Mouse (Mus musculus): ENCODE data around the gene Cdon.
A peak's percentile ranks its signal among the peaks of the same experiment; 100 is the strongest.

Cdon gene

DNA sequence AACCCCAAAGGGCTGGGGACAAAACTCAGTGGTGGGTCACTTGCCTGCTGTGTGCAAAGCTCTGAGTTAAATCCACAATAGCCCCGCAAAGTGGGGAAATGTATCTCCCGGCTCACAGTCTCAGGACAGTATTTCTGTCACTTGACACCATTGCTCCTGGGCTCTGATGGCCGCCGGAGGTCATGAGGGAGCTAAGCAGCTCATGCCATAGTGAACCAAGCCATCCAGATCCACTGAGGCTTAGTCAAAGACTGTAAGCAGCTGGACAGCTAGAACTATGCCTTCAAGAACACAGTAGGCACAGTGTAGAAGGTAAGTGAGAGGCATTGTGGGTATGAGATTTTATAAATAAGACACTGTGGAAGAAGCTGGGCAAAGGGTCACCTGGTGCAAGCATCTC lies 74.0 kb downstream of the Cdon start:
- no peak for DNase-seq

DNA sequence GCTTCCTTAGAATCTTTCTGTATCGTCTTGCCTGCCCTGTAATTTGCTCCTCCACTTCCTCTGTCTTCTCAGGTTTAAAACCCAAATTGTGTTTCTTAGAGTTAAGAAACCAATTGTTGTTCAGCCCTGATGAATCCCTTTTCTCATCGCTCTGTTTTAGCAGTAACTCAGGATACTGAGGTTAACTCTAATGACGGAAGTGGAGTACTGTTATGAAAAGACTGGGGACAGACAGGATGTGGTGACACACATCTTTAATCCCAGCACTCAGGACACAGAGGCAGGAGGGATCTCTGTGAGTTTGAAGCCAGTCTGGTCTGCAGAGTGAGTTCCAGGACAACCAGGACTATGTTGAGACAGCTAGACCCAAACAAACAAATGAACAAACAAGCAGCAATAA lies 74.5 kb downstream of the Cdon start:
- no peak for DNase-seq

DNA sequence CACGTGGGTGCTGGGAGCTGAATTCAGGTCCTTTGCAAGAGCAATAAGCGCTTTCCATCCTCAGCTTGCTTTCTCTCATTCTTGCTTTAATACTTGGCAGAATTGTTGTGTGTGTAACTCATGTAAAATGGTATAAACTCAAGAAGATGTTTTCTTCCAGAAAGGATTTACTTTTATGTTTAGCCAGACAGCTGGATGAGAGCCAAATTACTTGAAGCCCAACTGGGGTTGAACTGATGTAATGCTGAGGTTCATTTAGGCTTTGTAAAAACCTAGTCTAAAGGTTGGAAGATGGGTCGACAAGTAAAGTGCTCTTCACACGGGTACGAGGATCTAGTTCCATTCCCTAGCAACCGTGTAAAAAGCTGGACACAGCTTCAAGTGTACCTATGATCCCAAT lies 79.0 kb downstream of the Cdon start:
- no peak for DNase-seq

DNA sequence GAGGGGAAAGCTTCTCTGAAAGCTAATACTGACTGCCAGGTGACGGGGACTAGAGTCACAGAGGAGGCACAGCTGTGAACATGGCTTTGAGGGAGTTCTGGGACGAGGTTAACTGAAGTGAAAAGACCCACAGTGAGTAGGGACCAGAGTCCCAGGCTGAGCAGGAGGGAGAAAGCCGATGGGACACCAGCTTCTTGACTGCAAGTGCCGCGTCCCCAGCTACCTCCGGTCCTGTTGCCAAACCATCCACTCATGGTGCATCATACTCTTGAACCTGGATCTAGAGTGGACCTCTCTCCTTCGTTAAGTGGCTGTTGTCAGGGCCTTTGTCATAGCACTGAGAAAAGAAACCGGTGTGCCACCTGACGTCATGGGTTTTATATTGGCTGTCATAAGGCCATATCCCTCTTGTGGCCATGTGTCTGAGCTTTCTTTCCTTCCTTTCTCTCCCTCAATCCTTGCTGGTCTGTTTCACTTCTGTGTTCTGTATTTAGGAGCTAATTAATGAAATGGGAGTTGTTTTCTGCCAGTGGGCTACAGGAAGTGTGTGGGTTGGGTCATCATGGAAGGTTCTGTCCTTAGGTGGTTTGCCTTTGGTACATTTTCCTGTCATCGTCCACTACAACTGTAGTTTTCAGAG lies 81.6 kb downstream of the Cdon start:
- no peak for DNase-seq

DNA sequence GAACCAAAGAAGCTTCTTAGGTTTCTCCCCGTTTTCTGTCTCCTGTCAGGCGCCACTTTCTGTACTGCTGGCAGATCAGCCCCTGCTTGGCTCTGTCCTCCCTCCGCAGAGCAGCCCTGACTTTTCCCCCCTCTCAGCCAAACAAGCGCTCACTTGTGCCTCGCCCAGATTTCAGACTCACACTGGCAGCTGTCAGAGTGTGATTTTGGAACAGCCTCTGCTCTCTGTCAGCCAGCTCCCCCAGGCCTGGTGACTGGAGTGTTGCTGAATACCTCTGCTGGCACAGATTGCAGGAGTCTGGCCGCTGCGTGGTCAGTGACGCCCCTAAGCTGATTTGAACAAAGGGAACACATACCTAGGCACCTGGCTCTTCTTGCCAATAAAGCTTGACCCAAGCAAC lies 87.3 kb downstream of the Cdon start:
- DNase-seq: no peak

DNA sequence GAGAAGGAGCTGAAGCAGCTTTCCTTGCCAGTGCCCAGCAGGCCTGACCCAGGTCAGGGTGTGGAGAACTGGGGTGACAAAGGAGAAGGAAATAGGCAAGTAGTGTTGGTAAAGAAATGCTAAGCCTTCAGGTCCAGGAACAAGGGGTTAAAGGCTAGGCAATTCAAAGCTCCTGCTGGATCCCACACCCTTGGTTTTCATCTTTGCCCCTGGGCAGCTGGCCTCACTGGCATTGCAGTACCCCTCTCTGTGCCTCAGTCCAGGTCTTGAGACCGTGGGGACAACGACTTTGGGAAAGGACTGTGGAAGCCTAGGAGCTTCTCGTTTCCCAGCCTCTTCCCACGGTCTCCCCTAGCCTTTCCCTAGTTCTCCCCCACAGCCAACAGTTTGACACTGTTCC lies 93.0 kb downstream of the Cdon start:
- no peak for DNase-seq

DNA sequence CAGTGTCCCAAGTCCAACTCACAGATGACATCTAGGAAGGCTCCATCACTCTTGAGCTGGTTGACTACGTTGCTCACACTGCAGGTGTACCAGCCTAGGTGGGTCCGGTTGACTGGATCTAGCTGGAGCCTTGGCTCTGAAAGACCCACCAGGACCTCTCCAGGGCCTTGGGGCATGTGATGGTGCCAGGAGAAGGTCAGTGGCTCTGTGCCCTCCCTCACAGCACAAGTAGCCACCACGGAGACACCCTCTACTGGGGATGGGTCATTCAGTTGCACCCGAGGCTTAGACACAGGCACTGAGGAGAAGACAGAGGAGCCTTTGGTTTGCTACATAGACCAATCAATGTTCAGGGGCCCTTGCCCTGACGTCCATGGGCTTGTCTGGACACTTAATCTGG lies 95.3 kb downstream of the Cdon start:
- no peak for DNase-seq

DNA sequence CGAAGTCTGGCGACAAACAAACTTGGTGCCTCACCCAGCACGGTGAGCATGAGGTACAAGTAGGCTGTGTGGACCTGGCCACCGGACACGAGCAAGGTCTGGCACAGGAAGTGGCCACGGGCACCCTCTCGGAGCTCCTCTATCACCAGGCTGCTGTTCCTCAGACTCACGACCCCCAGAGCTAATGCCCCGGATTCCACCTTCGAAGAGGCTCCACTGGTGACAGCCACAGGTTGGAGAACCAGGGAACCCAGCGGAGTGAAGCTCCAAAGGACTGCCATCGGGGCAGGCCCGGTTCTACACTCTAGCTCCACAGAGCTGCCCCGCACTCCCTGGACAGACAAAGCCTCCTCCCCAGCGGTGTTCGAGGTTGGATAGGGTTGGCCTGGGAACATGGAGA lies 95.8 kb downstream of the Cdon start:
- no peak for DNase-seq

DNA sequence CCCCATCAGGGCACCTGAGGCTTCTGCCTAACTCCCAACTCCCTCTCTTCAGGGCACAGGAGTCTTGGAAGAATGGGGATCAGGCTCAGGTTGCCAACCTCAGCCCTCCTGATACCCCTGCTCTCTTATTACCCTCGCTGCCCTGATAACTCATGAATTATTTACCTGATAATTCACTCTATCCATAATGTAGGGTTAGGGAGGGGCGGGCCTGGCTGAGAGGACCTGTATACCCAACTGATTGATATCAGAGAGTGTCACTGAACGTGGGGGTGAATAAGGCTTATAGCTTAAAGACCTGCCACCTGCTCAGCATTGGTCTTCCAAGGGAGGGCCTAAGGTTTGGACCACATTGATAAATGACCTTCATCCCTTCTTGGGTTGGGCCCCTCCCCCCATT lies 97.2 kb downstream of the Cdon start, which contains the start of gene Gm1113:
Gm1113 (minus strand) TSS at position 101 of the 400 bp plus-strand sequence.
- DNase-seq: no peak

DNA sequence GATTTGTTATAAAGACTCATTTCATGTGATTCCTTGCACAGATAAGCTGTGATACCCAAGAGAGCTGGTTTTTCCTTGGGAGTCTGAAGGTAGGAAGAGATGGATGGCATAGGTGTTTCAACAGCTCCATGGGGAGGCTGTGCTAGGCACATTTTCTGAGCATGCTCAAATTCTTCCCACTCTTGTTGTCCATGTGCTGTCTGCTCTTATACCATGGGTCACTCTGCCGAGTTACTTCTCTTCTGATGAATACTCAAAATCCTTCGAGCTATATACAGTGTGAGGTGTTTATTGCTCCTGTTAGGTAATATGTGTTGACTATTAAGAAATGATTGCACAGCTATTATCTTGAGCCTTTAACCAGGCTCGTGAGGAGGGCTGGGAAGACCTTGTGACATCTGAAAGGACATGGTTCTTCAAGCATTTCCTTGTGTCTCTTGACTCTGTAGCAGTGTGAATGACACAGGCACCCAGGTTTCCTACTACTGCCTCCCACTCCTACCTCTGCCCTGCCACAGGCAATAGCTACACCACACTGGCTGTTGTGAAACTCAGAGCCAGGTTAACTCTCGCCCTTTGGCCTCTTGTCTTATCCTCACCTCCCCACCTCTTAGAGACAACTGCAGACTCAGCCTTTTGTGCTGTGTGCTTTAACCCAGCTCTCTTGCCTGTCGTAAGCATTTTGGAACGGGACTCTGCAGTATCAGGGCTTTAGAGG lies 99.9 kb downstream of the Cdon start:
- no peak for DNase-seq

DNA sequence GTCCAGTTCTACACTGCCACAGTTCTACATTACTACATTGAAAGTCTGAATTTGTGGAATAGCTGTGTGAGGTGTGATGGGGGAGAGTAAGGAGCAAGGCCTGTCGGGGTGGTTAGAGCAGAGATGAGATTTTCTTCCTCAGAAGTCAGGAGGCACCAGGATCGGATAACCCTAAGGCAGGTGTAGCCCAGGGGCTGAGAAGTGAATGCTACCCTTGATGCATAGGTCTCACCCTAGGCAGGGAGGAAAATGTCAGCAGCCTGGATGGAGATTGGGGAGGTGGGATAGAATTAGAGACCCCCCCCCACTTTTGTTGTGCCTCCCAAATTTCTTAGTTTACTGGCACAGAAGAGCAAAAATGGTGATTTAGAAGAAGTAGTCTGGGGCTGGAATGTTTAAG lies 101.3 kb downstream of the Cdon start:
- DNase-seq: no peak

DNA sequence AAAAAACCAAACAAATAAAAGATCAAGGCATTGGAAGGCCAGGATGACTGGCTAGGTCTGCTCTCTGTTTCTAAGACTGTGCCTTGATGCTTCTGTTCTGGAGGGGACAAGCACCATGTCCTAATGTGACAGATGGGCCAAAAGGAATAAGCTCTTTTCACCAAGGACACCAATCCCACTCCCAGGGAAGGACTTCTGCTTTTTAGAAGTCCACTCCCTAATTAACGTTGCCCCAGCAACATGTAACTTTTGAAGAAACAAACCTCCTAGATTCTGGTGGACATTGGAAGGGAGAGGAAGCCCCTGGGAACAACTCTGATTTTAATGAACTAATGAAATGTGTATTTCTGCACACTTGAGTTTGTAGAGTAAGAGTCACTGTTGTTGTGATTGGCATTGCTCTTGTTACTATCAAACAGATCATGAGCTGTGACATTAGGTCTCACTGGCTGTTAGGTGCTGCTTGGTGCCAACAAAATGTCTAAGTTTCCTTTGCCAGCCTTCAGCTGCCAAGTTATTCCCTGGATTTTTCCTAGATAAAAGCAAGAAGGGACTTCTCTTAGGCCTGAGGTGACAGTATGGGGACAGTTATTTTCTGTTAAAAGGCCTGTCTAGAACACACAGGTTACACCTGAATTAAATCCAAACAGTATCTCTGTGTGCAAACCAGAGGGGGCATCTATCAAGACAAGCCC lies 102.0 kb downstream of the Cdon start:
- DNase-seq: no peak

DNA sequence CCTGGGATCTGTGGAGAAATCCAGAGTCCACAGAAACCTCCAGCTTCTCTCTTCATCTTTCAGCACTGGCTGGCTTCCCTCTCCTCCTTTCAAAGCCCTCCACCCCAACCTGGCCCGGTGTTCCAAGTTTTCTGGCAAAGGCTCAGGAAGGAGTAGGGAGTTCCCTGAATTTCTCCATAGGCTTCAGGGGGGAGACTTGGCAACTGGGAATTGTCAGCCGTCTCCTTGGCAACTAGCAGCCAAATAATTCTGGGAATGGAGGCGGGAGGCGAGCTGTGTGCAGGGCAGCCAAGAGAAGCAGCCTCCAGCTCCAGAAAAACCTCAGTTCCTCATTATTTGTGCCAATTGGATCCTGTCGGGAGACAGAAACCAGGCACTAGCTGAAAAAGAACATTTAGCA lies 102.6 kb downstream of the Cdon start:
- DNase-seq: no peak

DNA sequence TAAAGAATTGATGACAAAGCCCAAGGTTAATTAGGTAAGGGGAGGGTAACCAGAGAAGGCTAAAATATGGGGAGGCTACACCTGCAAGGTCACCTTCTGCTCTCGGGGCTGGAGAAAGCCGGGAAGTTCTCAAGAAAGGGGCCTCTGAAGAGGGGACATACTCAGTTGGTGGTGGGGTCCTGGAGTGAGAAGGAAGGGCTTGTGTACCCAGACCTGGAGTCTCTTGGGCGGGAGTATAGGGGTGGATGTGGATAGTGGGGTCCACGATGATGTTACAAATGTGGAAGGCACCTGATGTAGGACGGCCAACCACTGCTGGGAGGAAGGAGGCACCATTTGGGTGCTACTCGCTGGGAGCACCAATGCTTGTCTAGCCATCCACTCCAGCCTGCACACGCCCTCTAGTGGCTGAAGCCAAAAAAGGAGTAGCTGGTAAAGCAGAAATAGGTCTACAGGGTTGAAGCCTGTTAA lies 103.0 kb downstream of the Cdon start:
- peak; percentile 75 for DNase-seq

DNA sequence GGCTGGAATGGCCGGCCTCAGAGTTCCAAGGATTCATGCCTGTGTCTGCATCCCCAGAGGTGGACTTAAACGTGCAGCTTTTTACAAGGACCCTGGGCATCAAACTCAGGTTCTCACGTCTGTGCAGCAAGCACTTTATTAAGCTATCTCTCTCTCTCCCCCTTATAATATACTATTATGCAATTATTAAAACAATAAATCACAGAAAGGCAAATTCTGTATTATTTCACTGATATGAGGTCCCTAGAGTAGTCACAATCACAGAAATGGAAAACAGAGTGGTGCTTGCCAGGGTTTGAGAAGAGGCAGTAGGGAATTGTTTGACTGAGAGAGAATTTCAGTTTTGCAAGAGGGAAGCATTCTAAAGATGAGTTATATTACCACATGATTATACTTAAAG lies 108.2 kb downstream of the Cdon start:
- no peak for DNase-seq

DNA sequence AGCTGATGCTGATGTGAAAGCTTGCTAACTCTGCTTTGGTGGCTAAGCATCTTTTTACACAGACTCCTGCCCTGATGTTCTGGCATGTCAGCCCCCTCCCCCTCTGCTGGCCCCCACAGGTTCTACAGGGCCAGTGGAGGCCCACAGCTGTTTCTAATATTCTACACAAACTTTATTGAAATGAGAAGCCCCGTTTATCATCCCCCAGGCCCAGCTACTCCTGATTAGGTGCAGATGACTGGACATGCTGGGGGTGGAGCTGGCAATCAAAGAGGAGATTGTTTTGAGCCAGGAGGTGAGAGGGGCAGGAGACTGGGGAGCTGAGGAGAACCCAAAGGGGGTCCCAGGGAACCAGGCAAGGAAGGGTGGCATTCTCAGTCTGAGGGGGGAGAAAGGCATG lies 108.9 kb downstream of the Cdon start:
- no peak for DNase-seq

DNA sequence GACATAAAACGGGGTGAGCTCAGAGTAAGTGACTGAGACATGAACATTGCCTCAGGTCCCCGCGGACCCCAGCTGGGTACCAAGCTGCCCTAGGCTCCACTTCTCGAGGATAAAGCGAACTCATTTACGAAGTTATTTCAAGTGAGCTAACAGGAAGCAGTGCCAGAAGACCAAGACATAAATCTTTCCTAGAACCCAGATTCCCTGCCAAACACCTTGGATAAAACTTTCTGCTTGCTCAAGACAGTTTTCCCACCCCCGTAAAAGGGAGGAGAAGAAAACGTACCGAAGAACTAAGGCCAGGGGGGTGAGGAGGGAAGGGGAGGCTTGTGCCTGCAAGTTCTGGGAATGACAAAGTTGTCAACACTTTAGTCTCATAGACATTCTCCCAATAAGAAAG lies 112.3 kb downstream of the Cdon start:
- DNase-seq: no peak

DNA sequence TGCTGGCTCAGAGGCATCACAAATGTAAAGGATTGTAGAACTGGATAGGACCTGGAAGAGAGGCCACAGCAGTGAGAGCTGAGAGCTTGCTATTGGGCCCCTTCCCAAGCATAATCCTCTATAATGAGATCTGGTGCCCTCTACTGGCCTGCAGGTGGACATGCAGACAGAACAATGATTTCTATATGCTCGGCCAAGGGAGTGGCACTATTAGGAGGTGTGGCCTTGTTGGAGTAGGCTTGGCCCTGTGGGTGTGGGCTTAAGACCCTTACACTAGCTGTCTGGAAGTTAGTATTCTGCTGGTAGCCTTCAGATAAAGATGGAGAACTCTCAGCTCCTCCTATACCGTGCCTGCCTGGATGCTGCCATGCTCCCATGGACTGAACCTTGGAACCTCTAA lies 114.2 kb downstream of the Cdon start:
- DNase-seq: peak; percentile 48

DNA sequence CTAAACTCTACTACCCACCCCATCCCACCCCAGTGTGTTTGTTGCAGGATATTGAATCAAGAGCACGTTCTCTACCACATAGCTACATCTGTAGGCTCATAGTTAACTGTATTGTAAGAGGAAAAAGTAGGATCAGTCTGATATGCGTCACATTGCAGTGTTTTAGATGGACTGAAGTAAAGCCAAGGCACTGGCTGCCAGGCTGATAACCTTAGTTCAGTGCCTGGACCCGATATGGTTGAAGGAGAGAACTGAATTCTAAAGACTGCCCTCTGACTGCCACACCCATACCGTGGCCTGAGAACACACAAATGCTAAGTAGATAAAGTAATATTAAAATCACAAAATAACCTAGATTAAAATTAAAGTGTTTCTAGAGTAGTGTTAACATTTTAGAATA lies 114.9 kb downstream of the Cdon start:
- no peak for DNase-seq

DNA sequence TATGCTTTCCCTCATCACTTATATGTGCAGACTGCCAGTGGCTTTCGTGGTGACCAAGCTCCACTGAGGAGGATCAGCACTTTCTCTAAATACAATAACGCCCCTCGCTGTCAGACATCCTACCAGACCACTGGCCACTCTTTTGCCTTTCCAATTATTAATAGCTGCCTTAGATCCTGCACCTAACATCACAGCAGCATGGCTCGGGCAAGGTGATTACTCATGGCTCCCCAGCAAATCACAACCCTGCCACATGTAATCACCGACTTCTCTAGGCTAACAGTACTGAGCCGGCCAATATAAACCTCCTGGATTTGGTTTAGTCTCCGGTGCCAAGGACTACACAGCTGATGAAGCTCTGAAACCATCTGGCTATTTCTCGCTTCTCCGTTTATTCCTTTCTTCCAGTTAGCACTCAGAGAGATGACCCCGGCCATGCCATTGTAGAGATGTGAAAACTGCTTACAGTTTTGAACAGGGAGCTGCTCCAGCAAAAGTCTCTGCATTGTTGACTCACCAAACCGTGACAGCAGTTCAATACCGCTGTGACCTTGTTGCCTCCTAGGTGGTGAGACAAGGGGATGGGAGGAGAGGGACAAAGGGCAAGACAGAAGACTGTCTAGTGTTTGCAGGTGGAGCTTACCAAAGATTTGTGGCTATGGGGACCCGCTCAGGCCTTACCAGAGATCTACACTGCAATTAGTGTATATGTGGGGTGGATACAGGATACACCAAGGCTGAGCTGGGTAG lies 118.2 kb downstream of the Cdon start:
- no peak for DNase-seq

DNA sequence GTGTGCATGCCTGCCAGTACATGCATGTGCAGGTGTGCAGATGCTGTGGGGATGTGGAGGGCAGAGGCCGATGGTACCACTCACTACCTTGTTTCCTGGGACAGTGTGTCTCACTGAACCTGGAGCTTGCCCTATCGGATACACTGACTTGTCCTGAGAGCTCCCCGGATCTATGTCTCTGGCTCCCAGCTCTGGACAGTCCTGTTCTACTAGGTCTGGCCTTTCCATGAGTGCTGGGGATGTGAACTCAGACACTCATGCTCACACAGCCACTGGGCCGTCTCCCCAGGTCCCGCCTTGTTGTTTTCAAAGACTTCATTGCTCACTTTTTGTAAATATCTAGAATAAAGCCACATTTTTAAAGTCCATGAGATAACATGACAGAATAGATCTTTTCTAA lies 120.1 kb downstream of the Cdon start:
- DNase-seq: no peak

DNA sequence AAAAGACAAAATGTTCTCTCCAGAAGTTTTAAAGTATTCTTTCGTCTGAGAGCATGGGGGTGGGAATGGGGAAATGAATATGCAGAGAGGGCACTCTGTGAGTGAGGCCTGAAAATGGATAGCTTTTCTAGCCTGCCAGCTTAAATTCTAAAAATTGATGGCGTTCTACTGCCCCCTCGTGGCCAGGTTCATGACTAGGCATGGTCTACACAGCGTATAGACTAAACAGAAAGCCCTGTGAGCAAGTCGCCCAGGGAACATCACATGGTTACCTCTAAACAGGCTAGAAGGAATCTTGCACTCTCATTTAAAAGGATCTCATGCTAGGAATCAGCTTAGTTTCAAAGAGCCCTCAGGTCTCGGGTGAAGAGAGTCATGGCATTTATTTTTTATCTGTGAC lies 120.6 kb downstream of the Cdon start:
- DNase-seq: peak; percentile 83

DNA sequence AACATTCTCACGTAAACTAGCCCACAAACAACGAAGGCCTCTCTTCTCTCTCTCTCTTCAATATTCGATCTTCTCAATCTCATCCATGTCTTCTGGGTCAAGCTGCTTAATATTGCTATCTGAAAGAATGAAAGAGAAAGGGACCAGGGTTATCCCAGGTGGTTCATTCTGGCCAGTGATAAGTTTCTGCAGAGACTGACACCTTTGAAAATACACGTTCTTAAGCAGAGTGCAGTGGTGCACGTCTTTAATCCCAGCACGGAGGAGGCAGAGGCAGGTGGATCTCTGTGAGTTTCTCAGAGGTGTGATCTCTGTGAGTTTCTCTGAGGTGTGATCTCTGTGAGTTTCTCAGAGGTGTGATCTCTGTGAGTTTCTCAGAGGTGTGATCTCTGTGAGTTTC lies 121.0 kb downstream of the Cdon start:
- DNase-seq: no peak

Measured in thymus, postnatal 14 days (tissue).